Mouse (Mus musculus): ENCODE measurements around the gene Kyat1. TPM values are rescaled to one million over a fixed set of nuclear protein-coding genes. Genes with fewer than 3 reads are reported as not detected.
A peak's percentile ranks its signal among the peaks of the same experiment; 100 is the strongest.
"Not testable (repeated sequence)": the region's sequence is repeated elsewhere in the genome, so short reads cannot be mapped to it uniquely, and the experiment has no call there.

The Kyat1 gene
- polyA plus RNA-seq, 1 experiment from 2014 or later: 11.3 TPM

DNA sequence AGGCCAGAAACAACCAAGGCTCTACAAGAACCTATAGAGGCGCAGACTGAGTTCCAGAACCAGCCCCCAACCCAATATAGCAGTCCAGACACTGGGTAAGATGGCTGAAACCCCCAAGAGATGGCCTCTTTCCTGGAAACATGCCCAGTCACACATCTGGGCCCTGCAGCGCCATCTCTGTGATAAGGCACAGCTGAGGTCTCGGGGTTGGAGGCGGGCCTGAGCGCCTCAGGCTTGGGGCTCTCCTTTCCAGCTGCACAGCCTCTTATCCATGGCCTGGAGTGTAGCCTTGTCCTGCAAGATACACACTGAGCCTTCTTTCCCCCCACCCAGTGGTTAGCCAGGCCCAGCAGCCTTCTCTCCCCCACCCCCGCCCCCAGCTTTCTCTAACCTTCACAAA, 20.4 kb downstream of the Kyat1 start:
- Histone ChIP-seq H3K27me3 (replicated peaks) (no peaks in the 10 kb centered on the region), H3K4me2 (peak overlapping the region; percentile 47), H3K4me3 (no peak overlapping the region), H3K9me3 (replicated peaks) (0 out of 2 replicates have a peak, but pooled peaks cover 4% of the 10 kb centered on the region), H3K36me3 (peaks cover 33% of the 10 kb centered on the region), H3K9ac (peak overlapping the region; percentile 47), H3K4me1 (peaks cover 49% of the 10 kb centered on the region), H3K27ac (peak overlapping the region; percentile 85)
- peak; percentile 98 for ATAC-seq
- WGBS (ENCODE audit: insufficient replicate concordance): 38% methylated on average over 6 of the region's 6 CpGs

GRCm38 (mm10) chr2:30183721-30184120, 21.9 kb downstream of the Kyat1 start:
- ATAC-seq: no peak
- no peak overlapping the region for H3K4me3 ChIP-seq
- 73% methylated on average over 3 of the region's 3 CpGs for WGBS (ENCODE audit: insufficient replicate concordance)
- H3K4me2 ChIP-seq: no peak overlapping the region
- peak overlapping the region; percentile 16; the same call in 1 of the 2 replicates for H3K27ac ChIP-seq
- peaks cover 50% of the 10 kb centered on the region for H3K4me1 ChIP-seq
- H3K36me3 ChIP-seq: peaks cover 28% of the 10 kb centered on the region
- H3K9me3 ChIP-seq (replicated peaks): 0 out of 2 replicates have a peak, but pooled peaks cover 4% of the 10 kb centered on the region
- no peak overlapping the region for H3K9ac ChIP-seq
- no peaks in the 10 kb centered on the region for H3K27me3 ChIP-seq (replicated peaks)

GRCm38 (mm10) chr2:30182424-30182823, 23.2 kb downstream of the Kyat1 start:
- H3K27ac ChIP-seq: no peak overlapping the region
- no peak overlapping the region for H3K4me3 ChIP-seq
- no peak overlapping the region for H3K9ac ChIP-seq
- H3K9me3 ChIP-seq (replicated peaks): 0 out of 2 replicates have a peak, but pooled peaks cover 4% of the 10 kb centered on the region
- H3K27me3 ChIP-seq (replicated peaks): no peaks in the 10 kb centered on the region
- 84% methylated on average over 2 of the region's 2 CpGs for WGBS (ENCODE audit: insufficient replicate concordance)
- ATAC-seq: no peak
- H3K4me1 ChIP-seq: peaks cover 58% of the 10 kb centered on the region
- no peak overlapping the region for H3K4me2 ChIP-seq
- H3K36me3 ChIP-seq: peaks cover 20% of the 10 kb centered on the region

- not testable (repeated sequence) for ATAC-seq
- peak overlapping the region; percentile 81 for H3K4me2 ChIP-seq
These were observed 26.9 kb downstream of the Kyat1 start for GRCm38 (mm10) chr2:30178711-30179110.

DNA sequence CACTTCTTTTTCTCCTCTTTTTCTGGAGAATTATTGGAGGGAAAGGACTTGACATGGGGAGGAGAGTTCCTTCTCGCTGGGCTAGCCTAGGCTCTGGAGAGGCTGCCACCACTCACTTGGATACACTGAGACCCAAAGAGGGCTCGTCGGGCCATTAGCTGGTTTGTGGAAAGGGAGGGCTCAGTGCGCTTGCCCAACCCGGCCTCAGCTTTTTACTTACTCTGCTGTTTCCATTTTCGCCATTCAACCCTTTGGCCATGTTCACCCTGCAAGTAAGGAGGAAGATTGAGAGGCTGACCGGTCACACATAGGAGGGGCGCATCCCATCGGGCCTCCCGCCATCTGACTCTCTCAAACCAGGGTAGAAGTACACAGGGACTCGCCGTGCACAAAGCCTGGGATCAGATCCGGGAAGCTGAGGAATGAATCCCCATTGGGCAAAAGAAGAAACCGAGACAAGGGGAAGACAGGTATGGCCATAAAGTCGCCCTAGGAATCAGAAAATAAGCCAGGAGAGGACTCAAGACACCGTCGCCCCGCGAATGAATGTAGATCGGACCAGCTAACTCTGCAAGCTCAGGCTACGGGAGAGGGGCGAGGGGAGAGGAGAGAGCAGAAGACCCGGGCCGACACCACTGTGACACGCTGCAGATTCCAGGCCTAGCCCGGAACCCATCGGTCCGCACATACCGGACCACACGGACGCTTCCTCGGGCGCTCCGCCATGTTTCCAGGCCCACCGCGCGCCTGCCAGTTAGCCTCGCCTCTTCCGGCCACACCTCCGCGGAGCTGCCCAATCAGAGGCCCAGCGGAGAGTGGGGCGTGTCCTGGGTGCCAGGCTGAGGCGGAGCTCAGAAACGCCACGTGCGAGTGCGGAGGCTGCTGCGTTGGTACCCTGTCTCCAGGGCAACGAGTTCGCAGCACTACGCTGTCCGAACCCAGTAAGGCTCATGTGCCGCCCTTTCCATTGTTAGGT, 27.7 kb downstream of the Kyat1 start, which contains the start of gene Spout1:
Spout1 (minus strand) TSS at position 760 of the 976 bp plus-strand sequence.
- Histone ChIP-seq H3K4me2 (peak within 1 kb of the TSS; percentile 81), H3K36me3 (peaks cover 42% of the 10 kb centered on the region), H3K9me3 (replicated peaks) (0 out of 2 replicates have a peak, but pooled peaks cover 4% of the 10 kb centered on the region), H3K27ac (peak within 1 kb of the TSS; percentile 67; the same call in 1 of the 2 replicates), H3K4me1 (peaks cover 29% of the 10 kb centered on the region), H3K9ac (peak within 1 kb of the TSS; percentile 77), H3K27me3 (replicated peaks) (no peaks in the 10 kb centered on the region), H3K4me3 (peak within 1 kb of the TSS; percentile 78)
- ATAC-seq: peak; percentile 93
- WGBS (ENCODE audit: insufficient replicate concordance): 1% methylated on average over 54 of the region's 54 CpGs

More at GRCm38 (mm10) chr2:30178711-30179110, 26.9 kb downstream of the Kyat1 start:
- 52% methylated on average over 7 of the region's 7 CpGs for WGBS (ENCODE audit: insufficient replicate concordance)
- H3K27me3 ChIP-seq (replicated peaks); H3K9me3 ChIP-seq (replicated peaks); H3K27ac ChIP-seq; H3K9ac ChIP-seq: not testable (repeated sequence)
- H3K36me3 ChIP-seq: peaks cover 35% of the 10 kb centered on the region
- peaks cover 31% of the 10 kb centered on the region for H3K4me1 ChIP-seq
- peak overlapping the region; percentile 78 for H3K4me3 ChIP-seq

- Histone ChIP-seq H3K4me2 (peak overlapping the region; percentile 81; the same call in 1 of the 2 replicates), H3K4me3 (0 out of 2 replicates have a peak overlapping the region, but pooled peaks have one; percentile 78), H3K27ac (no peak overlapping the region), H3K36me3 (peaks cover 50% of the 10 kb centered on the region), H3K9ac (no peak overlapping the region), H3K9me3 (replicated peaks) (0 out of 2 replicates have a peak, but pooled peaks cover 4% of the 10 kb centered on the region), H3K4me1 (peaks cover 42% of the 10 kb centered on the region), H3K27me3 (replicated peaks) (no peaks in the 10 kb centered on the region)
- 90% methylated on average over 2 of the region's 2 CpGs for WGBS (ENCODE audit: insufficient replicate concordance)
- no peak for ATAC-seq
These were observed 29.1 kb downstream of the Kyat1 start for GRCm38 (mm10) chr2:30176561-30176960.

DNA sequence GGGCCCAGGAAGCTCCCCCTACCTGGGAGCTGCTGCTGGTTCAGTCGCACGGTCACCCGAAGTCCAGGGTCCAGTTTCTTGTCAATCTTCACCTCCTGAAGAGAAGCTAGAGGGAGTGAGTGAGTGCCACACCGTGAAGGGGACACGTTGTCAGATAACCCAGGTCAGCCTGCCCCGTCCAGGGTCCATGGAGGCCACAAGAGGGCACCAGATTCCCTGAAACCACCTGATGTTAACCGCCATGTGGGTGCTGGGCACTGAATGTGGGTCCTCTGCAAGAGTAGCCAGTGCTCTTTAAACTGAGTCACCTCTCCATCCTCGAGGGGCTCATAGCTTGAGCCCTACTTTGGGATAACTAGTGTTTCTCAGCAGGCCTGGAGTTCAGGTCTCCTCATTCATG, 29.8 kb downstream of the Kyat1 start:
- Histone ChIP-seq H3K4me3 (no peak overlapping the region), H3K9me3 (replicated peaks) (0 out of 2 replicates have a peak, but pooled peaks cover 4% of the 10 kb centered on the region), H3K27ac (no peak overlapping the region), H3K9ac (no peak overlapping the region), H3K4me2 (no peak overlapping the region), H3K4me1 (peaks cover 41% of the 10 kb centered on the region), H3K27me3 (replicated peaks) (no peaks in the 10 kb centered on the region), H3K36me3 (peaks cover 50% of the 10 kb centered on the region)
- WGBS (ENCODE audit: insufficient replicate concordance): 82% methylated on average over 8 of the region's 8 CpGs
- ATAC-seq: no peak

- Histone ChIP-seq H3K4me1 (peaks cover 38% of the 10 kb centered on the region), H3K9me3 (replicated peaks) (0 out of 2 replicates have a peak, but pooled peaks cover 4% of the 10 kb centered on the region), H3K36me3 (peaks cover 50% of the 10 kb centered on the region), H3K27ac (no peak overlapping the region), H3K4me3 (no peak overlapping the region), H3K27me3 (replicated peaks) (no peaks in the 10 kb centered on the region), H3K9ac (no peak overlapping the region), H3K4me2 (no peak overlapping the region)
- 87% methylated on average over 20 of the region's 20 CpGs for WGBS (ENCODE audit: insufficient replicate concordance)
- no peak for ATAC-seq
These were observed 32.0 kb downstream of the Kyat1 start for GRCm38 (mm10) chr2:30173541-30174240.

GRCm38 (mm10) chr2:30171997-30172382, 33.7 kb downstream of the Kyat1 start:
- Histone ChIP-seq H3K36me3 (peaks cover 48% of the 10 kb centered on the region), H3K4me2 (peak overlapping the region; percentile 98), H3K4me1 (peaks cover 25% of the 10 kb centered on the region), H3K9me3 (replicated peaks) (peaks cover 9% of the 10 kb centered on the region), H3K9ac (peak overlapping the region; percentile 78), H3K27ac (peak overlapping the region; percentile 82), H3K27me3 (replicated peaks) (no peaks in the 10 kb centered on the region), H3K4me3 (peak overlapping the region; percentile 74)
- no peak for ATAC-seq
- WGBS (ENCODE audit: insufficient replicate concordance): 1% methylated on average over 19 of the region's 19 CpGs

DNA sequence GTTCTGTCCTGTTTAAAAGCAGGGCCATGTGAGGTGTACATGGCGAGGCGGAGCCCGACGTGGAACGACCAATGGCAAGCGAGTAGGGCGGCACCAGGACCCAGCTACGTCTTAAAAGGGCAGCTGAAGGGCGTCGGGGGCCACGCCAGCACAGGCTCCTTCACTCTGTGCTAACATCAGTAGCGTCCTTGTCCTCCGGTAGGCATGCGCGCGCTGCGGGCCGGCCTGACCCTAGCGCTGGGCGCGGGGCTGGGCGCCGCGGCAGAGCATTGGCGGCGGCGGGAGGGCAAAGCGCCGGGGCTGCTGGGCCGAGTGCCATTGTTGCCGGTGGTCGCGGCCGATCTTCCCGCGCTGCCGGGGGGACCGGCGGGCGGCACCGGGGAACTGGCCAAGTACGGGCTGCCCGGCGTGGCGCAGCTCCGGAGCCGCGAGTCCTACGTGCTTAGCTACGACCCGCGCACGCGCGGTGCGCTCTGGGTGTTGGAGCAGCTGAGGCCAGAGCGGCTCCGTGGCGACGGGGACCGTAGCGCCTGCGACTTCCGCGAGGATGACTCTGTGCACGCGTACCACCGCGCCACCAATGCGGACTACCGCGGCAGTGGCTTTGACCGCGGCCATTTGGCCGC, 34.2 kb downstream of the Kyat1 start, which contains the start of gene Endog:
Endog (plus strand) TSS at position 123 of the 626 bp plus-strand sequence.
- Histone ChIP-seq H3K9me3 (replicated peaks) (peaks cover 14% of the 10 kb centered on the region), H3K36me3 (peaks cover 43% of the 10 kb centered on the region), H3K4me3 (peak within 1 kb of the TSS; percentile 74), H3K27ac (peak within 1 kb of the TSS; percentile 82), H3K4me2 (peak within 1 kb of the TSS; percentile 98), H3K4me1 (peaks cover 21% of the 10 kb centered on the region), H3K27me3 (replicated peaks) (no peaks in the 10 kb centered on the region), H3K9ac (peak within 1 kb of the TSS; percentile 78)
- WGBS (ENCODE audit: insufficient replicate concordance): 2% methylated on average over 75 of the region's 75 CpGs
- peak; percentile 91 for ATAC-seq

GRCm38 (mm10) chr2:30166677-30167076, 39.0 kb downstream of the Kyat1 start:
- WGBS (ENCODE audit: insufficient replicate concordance): 48% methylated on average over 4 of the region's 4 CpGs
- Histone ChIP-seq H3K9ac (no peak overlapping the region), H3K4me1 (peaks cover 7% of the 10 kb centered on the region), H3K27me3 (replicated peaks) (no peaks in the 10 kb centered on the region), H3K4me3 (no peak overlapping the region), H3K4me2 (no peak overlapping the region), H3K36me3 (no peaks in the 10 kb centered on the region), H3K9me3 (replicated peaks) (peaks cover 26% of the 10 kb centered on the region), H3K27ac (no peak overlapping the region)
- ATAC-seq: no peak
